In genomic region chr19:4283653-4284052, GRCm38 (mm10) we compare ENCODE assay signal across 8 mouse cellular contexts. TPM values are rescaled to one million over a fixed set of nuclear protein-coding genes. Genes with fewer than 3 reads are reported as not detected.
DNase-seq lines count a peak whose midpoint lies in the region; ATAC-seq and TF ChIP-seq lines count a peak whose summit lies in the region.

No protein-coding gene starts in this region.

- H3K27ac ChIP-seq in left cerebral cortex, adult 2 months = peak overlapping the region; percentile 89
- peak overlapping the region; percentile 81; the same call in 1 of the 2 replicates for H3K27ac ChIP-seq in embryonic facial prominence, embryonic 10.5 days (replicated peaks)
- no peak overlapping the region for H3K27ac ChIP-seq in intestine, embryonic 14.5 days (ENCODE audit: low read depth)

- H3K36me3 ChIP-seq in embryonic facial prominence, embryonic 10.5 days (replicated peaks) = peaks cover 45% of the 10 kb centered on the region
- peaks cover 33% of the 10 kb centered on the region for H3K36me3 ChIP-seq in intestine, embryonic 14.5 days (ENCODE audit: control insufficient read depth, insufficient read depth, low read length)

- ATAC-seq in intestine, embryonic 14.5 days (replicated peaks; ENCODE audit: low FRiP score, low TSS enrichment, low read depth) = no peak

- 0 out of 2 replicates have a peak overlapping the region, but pooled peaks have one; percentile 23 for H3K9ac ChIP-seq in intestine, embryonic 14.5 days (ENCODE audit: low read length)

- H3K9me3 ChIP-seq in embryonic facial prominence, embryonic 10.5 days = peaks cover 7% of the 10 kb centered on the region; the same call in 1 of the 2 replicates
- 0 out of 2 replicates have a peak, but pooled peaks cover 3% of the 10 kb centered on the region for H3K9me3 ChIP-seq in intestine, embryonic 14.5 days (ENCODE audit: control insufficient read depth, low read length)

- peak overlapping the region; percentile 84 for H3K4me3 ChIP-seq in left cerebral cortex, adult 2 months
- peak overlapping the region; percentile 80 for H3K4me3 ChIP-seq in embryonic facial prominence, embryonic 10.5 days
- H3K4me3 ChIP-seq in intestine, embryonic 14.5 days (ENCODE audit: low read depth, low read length) = peak overlapping the region; percentile 39

- peaks cover 20% of the 10 kb centered on the region for H3K4me1 ChIP-seq in embryonic facial prominence, embryonic 10.5 days
- peaks cover 4% of the 10 kb centered on the region; the same call in 1 of the 2 replicates for H3K4me1 ChIP-seq in intestine, embryonic 14.5 days (replicated peaks; ENCODE audit: control insufficient read depth, insufficient read depth, low read length)

- peaks cover 18% of the 10 kb centered on the region for H3K27me3 ChIP-seq in embryonic facial prominence, embryonic 10.5 days (replicated peaks; ENCODE audit: low read depth, poor library complexity, severe bottlenecking)
- H3K27me3 ChIP-seq in intestine, embryonic 14.5 days (replicated peaks; ENCODE audit: control insufficient read depth, insufficient read depth, low read length) = no peaks in the 10 kb centered on the region

- 51% methylated on average over 7 of the region's 7 CpGs for WGBS in embryonic facial prominence, embryonic 10.5 days
- 49% methylated on average over 7 of the region's 7 CpGs for WGBS in intestine, embryonic 14.5 days

- DNase-seq in left cerebral cortex, adult 2 months (ENCODE audit: extremely low spot score in 1 of 2, low spot score in 2 of 2) = no peak
- no peak for DNase-seq in left cerebral cortex, adult 11 months (ENCODE audit: low spot score)
- DNase-seq in embryonic facial prominence, embryonic 10.5 days (ENCODE audit: low spot score) = no peak
- DNase-seq in intestine, embryonic 14.5 days (ENCODE audit: low spot score) = no peak
- DNase-seq in naive thymus-derived CD4-positive, alpha-beta T cell, adult 2 months (ENCODE audit: low read depth) = peak; percentile 47
- no peak for DNase-seq in layer of hippocampus, adult 11-12 months (ENCODE audit: low spot score)
- DNase-seq in spleen, postnatal 14 days (ENCODE audit: low spot score in 2 of 2) = no peak
- no peak for DNase-seq in natural killer cell, adult 2 months (ENCODE audit: low spot score in 2 of 2)

- intact Hi-C loops in left cerebral cortex, adult 2 months (cut with DNase I) = loop anchor here (1.0 kb wide), 1 partner anchor 23 kb away; the partner anchor contains the start of gene Grk2

- peak overlapping the region; percentile 63 for H3K4me2 ChIP-seq in intestine, embryonic 14.5 days (ENCODE audit: low read length)

- no peak for TF ChIP-seq CTCF in left cerebral cortex, adult 2 months (IDR thresholded peaks at IDR 0.05)

RNA-seq across cellular contexts. Expression of gene Ankrd13d, which starts 0.7 kb away (rescaled TPM):
- 10 to 100 TPM; 68.7 to 75.0 TPM for total RNA-seq in left cerebral cortex, adult 2 months (2021)
- 6.3 and 7.6 TPM in 2 replicates for polyA plus RNA-seq in embryonic facial prominence, embryonic 10.5 days (2016; fragmentation: Nextera tagmentation; extraction: Ambion mirVana)
- 6.4 and 7.8 TPM in 2 replicates for polyA plus RNA-seq in intestine, embryonic 14.5 days (2014; fragmentation: Nextera tagmentation; extraction: Ambion mirVana)

RNA-seq across cellular contexts. Expression of gene Ssh3, which starts 14.7 kb away (rescaled TPM):
- total RNA-seq in left cerebral cortex, adult 2 months (2021) = 10 to 100 TPM; 60.9 to 72.6 TPM
- polyA plus RNA-seq in embryonic facial prominence, embryonic 10.5 days (2016; fragmentation: Nextera tagmentation; extraction: Ambion mirVana) = 4.2 and 4.5 TPM in 2 replicates
- polyA plus RNA-seq in intestine, embryonic 14.5 days (2014; fragmentation: Nextera tagmentation; extraction: Ambion mirVana) = 21.7 and 25.4 TPM in 2 replicates

RNA-seq across cellular contexts. Expression of gene Grk2, which starts 22.4 kb away (rescaled TPM):
- 100 to 1,000 TPM; 236 to 248 TPM for total RNA-seq in left cerebral cortex, adult 2 months (2021)
- 12.5 and 14.8 TPM in 2 replicates for polyA plus RNA-seq in embryonic facial prominence, embryonic 10.5 days (2016; fragmentation: Nextera tagmentation; extraction: Ambion mirVana)
- polyA plus RNA-seq in intestine, embryonic 14.5 days (2014; fragmentation: Nextera tagmentation; extraction: Ambion mirVana) = 19.2 and 21.9 TPM in 2 replicates

RNA-seq across cellular contexts. Expression of gene Pold4, which starts 52.0 kb away (rescaled TPM):
- 10 to 100 TPM; 15.4 to 17.6 TPM for total RNA-seq in left cerebral cortex, adult 2 months (2021)
- polyA plus RNA-seq in embryonic facial prominence, embryonic 10.5 days (2016; fragmentation: Nextera tagmentation; extraction: Ambion mirVana) = 13.7 and 15.1 TPM in 2 replicates
- 30.8 and 30.9 TPM in 2 replicates for polyA plus RNA-seq in intestine, embryonic 14.5 days (2014; fragmentation: Nextera tagmentation; extraction: Ambion mirVana)
